Mouse (Mus musculus): ENCODE measurements around the gene Ipcef1. TPM values are rescaled to one million over a fixed set of nuclear protein-coding genes. Genes with fewer than 3 reads are reported as not detected.
"Not testable (repeated sequence)": the region's sequence is repeated elsewhere in the genome, so short reads cannot be mapped to it uniquely, and the experiment has no call there.

The Ipcef1 gene
- polyA plus RNA-seq, 1 experiment from 2014 or later: 2.9 TPM

- H3K4me1 ChIP-seq (ENCODE audit: control insufficient read depth, insufficient read depth, low read depth, low read length): no peaks in the 10 kb centered on the region
- no peak for ATAC-seq
- H3K4me2 ChIP-seq (ENCODE audit: low read length): no peak overlapping the region
- no peaks in the 10 kb centered on the region for H3K9me3 ChIP-seq (ENCODE audit: control insufficient read depth, low read length)
- H3K27ac ChIP-seq (ENCODE audit: low read depth, low read length): no peak overlapping the region
- no peaks in the 10 kb centered on the region for H3K36me3 ChIP-seq (ENCODE audit: control insufficient read depth, insufficient read depth, low read length)
- no peak overlapping the region for H3K9ac ChIP-seq (ENCODE audit: low read depth, low read length)
- 84% methylated on average over 3 of the region's 3 CpGs for WGBS
- H3K27me3 ChIP-seq (replicated peaks; ENCODE audit: control insufficient read depth, insufficient read depth, low read length): no peaks in the 10 kb centered on the region
- no peak overlapping the region for H3K4me3 ChIP-seq (ENCODE audit: low read length)
These were observed 156.5 kb downstream of the Ipcef1 start for GRCm38 (mm10) chr10:6895796-6896195.

- no peak for ATAC-seq
- Histone ChIP-seq H3K9ac (ENCODE audit: low read depth, low read length) (no peak overlapping the region), H3K4me3 (ENCODE audit: low read length) (no peak overlapping the region), H3K4me2 (ENCODE audit: low read length) (no peak overlapping the region), H3K27ac (ENCODE audit: low read depth, low read length) (no peak overlapping the region), H3K9me3 (ENCODE audit: control insufficient read depth, low read length) (no peaks in the 10 kb centered on the region), H3K27me3 (replicated peaks; ENCODE audit: control insufficient read depth, insufficient read depth, low read length) (no peaks in the 10 kb centered on the region), H3K36me3 (ENCODE audit: control insufficient read depth, insufficient read depth, low read length) (no peaks in the 10 kb centered on the region), H3K4me1 (ENCODE audit: control insufficient read depth, insufficient read depth, low read depth, low read length) (no peaks in the 10 kb centered on the region)
- 79% methylated on average over 5 of the region's 5 CpGs for WGBS
These were observed 161.8 kb downstream of the Ipcef1 start for GRCm38 (mm10) chr10:6890348-6891009.

GRCm38 (mm10) chr10:6889640-6890245 is 162.5 kb downstream of the Ipcef1 start:
- H3K27ac ChIP-seq (ENCODE audit: low read depth, low read length): no peak overlapping the region
- H3K36me3 ChIP-seq (ENCODE audit: control insufficient read depth, insufficient read depth, low read length): no peaks in the 10 kb centered on the region
- H3K9ac ChIP-seq (ENCODE audit: low read depth, low read length): no peak overlapping the region
- WGBS: 57% methylated on average over 5 of the region's 5 CpGs
- no peaks in the 10 kb centered on the region for H3K4me1 ChIP-seq (ENCODE audit: control insufficient read depth, insufficient read depth, low read depth, low read length)
- H3K4me3 ChIP-seq (ENCODE audit: low read length): no peak overlapping the region
- no peaks in the 10 kb centered on the region for H3K27me3 ChIP-seq (replicated peaks; ENCODE audit: control insufficient read depth, insufficient read depth, low read length)
- no peak overlapping the region for H3K4me2 ChIP-seq (ENCODE audit: low read length)
- ATAC-seq: no peak
- H3K9me3 ChIP-seq (ENCODE audit: control insufficient read depth, low read length): no peaks in the 10 kb centered on the region

- no peaks in the 10 kb centered on the region for H3K9me3 ChIP-seq (ENCODE audit: control insufficient read depth, low read length)
- no peak overlapping the region for H3K27ac ChIP-seq (ENCODE audit: low read depth, low read length)
- no peaks in the 10 kb centered on the region for H3K36me3 ChIP-seq (ENCODE audit: control insufficient read depth, insufficient read depth, low read length)
- no peaks in the 10 kb centered on the region for H3K27me3 ChIP-seq (replicated peaks; ENCODE audit: control insufficient read depth, insufficient read depth, low read length)
- no peak overlapping the region for H3K4me2 ChIP-seq (ENCODE audit: low read length)
- no peak overlapping the region for H3K4me3 ChIP-seq (ENCODE audit: low read length)
- peak; percentile 58 for ATAC-seq
- WGBS: 2% methylated on average over 1 of the region's 1 CpGs
- no peak overlapping the region for H3K9ac ChIP-seq (ENCODE audit: low read depth, low read length)
- H3K4me1 ChIP-seq (ENCODE audit: control insufficient read depth, insufficient read depth, low read depth, low read length): no peaks in the 10 kb centered on the region
These were observed 166.8 kb downstream of the Ipcef1 start for GRCm38 (mm10) chr10:6885460-6885859.

DNA sequence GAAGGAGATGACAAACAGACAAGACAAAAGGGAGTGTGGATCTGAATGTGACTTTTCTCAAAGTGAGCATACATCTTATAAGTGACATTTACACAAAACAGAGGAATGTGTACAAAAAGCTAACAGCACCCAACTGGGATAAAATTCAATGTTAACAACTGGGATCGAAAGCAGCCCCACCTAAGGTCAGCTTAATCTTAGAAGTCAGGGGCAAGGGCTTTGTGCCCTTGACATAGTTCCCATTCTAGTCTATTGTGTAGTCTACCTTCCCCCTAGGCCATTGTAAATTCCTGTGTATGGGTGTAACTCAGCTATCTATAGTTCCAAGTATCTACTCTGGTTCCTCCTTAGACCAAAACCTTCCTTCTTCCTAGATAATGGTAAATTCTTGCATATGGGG is 170.2 kb downstream of the Ipcef1 start:
- 95% methylated on average over 1 of the region's 1 CpGs for WGBS
- H3K9me3 ChIP-seq (ENCODE audit: control insufficient read depth, low read length): not testable (repeated sequence)

DNA sequence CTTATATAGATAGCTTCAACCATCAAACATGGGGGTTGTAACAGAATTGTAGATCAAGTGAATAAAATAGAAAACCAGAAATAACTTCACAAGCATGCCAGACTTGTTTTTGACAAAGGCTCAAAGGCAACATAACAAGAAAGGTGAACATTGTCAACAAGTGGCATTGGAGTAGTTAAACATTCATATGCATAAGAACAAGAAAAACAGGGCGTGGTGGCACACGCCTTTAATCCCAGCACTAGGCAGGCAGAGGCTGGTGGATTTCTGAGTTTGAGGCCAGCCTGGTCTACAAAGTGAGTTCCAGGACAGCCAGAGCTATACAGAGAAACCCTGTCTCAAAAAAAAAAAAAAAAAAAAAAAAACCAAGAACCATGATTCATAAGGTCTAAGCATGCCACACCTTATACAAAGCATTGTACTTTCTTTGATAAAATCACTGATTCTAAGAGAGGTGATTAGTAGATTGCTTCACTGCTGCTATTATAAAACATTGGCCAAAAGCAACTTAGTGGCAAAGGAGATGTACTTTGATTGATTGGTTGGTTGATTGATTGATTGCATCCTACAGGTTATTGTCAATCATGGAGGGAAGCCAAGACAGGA is 173.9 kb downstream of the Ipcef1 start:
- ATAC-seq: no peak
- no peaks in the 10 kb centered on the region for H3K4me1 ChIP-seq (ENCODE audit: control insufficient read depth, insufficient read depth, low read depth, low read length)

More for the DNA sequence above, 170.2 kb downstream of the Ipcef1 start:
- not testable (repeated sequence) for H3K27ac ChIP-seq (ENCODE audit: low read depth, low read length); H3K36me3 ChIP-seq (ENCODE audit: control insufficient read depth, insufficient read depth, low read length); H3K4me3 ChIP-seq (ENCODE audit: low read length); H3K4me1 ChIP-seq (ENCODE audit: control insufficient read depth, insufficient read depth, low read depth, low read length); H3K4me2 ChIP-seq (ENCODE audit: low read length); H3K9ac ChIP-seq (ENCODE audit: low read depth, low read length); ATAC-seq; H3K27me3 ChIP-seq (replicated peaks; ENCODE audit: control insufficient read depth, insufficient read depth, low read length)

GRCm38 (mm10) chr10:6873917-6874316 is 178.4 kb downstream of the Ipcef1 start:
- H3K27me3 ChIP-seq (replicated peaks; ENCODE audit: control insufficient read depth, insufficient read depth, low read length): no peaks in the 10 kb centered on the region
- no peak overlapping the region for H3K9ac ChIP-seq (ENCODE audit: low read depth, low read length)
- H3K9me3 ChIP-seq (ENCODE audit: control insufficient read depth, low read length): peaks cover 3% of the 10 kb centered on the region; the same call in 1 of the 2 replicates
- no peaks in the 10 kb centered on the region for H3K4me1 ChIP-seq (ENCODE audit: control insufficient read depth, insufficient read depth, low read depth, low read length)
- WGBS: 89% methylated on average over 1 of the region's 1 CpGs
- H3K27ac ChIP-seq (ENCODE audit: low read depth, low read length): no peak overlapping the region
- H3K36me3 ChIP-seq (ENCODE audit: control insufficient read depth, insufficient read depth, low read length): no peaks in the 10 kb centered on the region
- ATAC-seq: no peak
- no peak overlapping the region for H3K4me3 ChIP-seq (ENCODE audit: low read length)
- H3K4me2 ChIP-seq (ENCODE audit: low read length): no peak overlapping the region

More for the DNA sequence above, 173.9 kb downstream of the Ipcef1 start:
- WGBS: 93% methylated on average over 2 of the region's 2 CpGs
- Histone ChIP-seq H3K4me2 (ENCODE audit: low read length) (no peak overlapping the region), H3K9me3 (ENCODE audit: control insufficient read depth, low read length) (no peaks in the 10 kb centered on the region), H3K27me3 (replicated peaks; ENCODE audit: control insufficient read depth, insufficient read depth, low read length) (no peaks in the 10 kb centered on the region), H3K4me3 (ENCODE audit: low read length) (no peak overlapping the region), H3K36me3 (ENCODE audit: control insufficient read depth, insufficient read depth, low read length) (no peaks in the 10 kb centered on the region), H3K9ac (ENCODE audit: low read depth, low read length) (no peak overlapping the region), H3K27ac (ENCODE audit: low read depth, low read length) (no peak overlapping the region)

DNA sequence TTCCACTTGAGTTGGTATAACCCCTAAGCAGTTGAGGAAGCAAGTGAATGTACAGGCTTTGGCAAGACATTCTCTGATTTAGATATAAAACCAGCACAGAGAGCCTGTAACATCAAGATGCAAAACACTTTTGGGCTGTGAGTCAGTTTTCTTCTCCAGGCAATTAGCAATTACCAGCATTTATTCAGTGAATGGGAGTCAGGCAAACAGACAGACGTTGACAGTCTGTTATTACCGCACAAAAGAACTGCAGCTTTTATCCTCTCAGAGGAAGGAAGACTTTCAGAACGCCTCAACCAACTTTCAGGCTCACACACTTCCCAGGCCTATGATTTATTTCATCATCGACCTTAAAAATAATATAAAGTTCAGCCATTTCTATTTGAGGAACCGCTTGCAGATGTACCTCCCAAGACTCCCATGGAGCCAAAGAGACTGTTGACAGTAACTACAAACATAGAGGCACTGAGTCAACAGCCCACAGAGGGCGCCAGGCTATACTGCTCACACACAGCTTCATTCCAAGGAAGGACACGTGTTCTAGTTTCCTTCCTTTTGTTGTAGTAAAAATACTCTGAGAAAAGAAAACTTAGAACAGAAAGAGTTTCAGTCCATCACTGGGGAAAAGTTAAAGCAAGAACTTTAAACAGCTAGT is 180.7 kb downstream of the Ipcef1 start:
- Histone ChIP-seq H3K27ac (ENCODE audit: low read depth, low read length) (no peak overlapping the region), H3K36me3 (ENCODE audit: control insufficient read depth, insufficient read depth, low read length) (no peaks in the 10 kb centered on the region), H3K4me3 (ENCODE audit: low read length) (no peak overlapping the region), H3K4me2 (ENCODE audit: low read length) (no peak overlapping the region), H3K9ac (ENCODE audit: low read depth, low read length) (no peak overlapping the region), H3K9me3 (ENCODE audit: control insufficient read depth, low read length) (peaks cover 4% of the 10 kb centered on the region; the same call in 1 of the 2 replicates), H3K27me3 (replicated peaks; ENCODE audit: control insufficient read depth, insufficient read depth, low read length) (no peaks in the 10 kb centered on the region), H3K4me1 (ENCODE audit: control insufficient read depth, insufficient read depth, low read depth, low read length) (no peaks in the 10 kb centered on the region)
- WGBS: 75% methylated on average over 7 of the region's 7 CpGs
- ATAC-seq: no peak

DNA sequence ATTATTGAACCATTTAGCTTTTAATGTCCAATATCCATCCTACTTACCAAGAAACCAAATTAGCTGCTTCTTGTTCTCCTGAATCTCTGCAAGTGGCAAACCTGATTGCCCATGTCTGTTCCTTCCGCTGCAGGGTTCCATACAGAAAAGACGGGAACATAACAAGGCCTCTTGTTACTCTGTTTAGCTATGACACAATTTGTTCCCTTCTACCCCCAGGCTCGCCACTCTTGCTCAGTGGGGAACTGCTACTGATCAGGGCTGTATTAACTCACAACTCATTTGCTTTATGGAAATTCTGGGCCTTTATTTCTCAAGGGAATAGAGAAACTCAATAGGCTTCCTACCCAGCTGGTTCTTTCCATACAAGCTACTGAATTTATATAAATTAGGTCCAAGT is 196.5 kb downstream of the Ipcef1 start:
- H3K27me3 ChIP-seq (replicated peaks; ENCODE audit: control insufficient read depth, insufficient read depth, low read length): no peaks in the 10 kb centered on the region
- WGBS: 57% methylated on average over 3 of the region's 3 CpGs
- no peak for ATAC-seq

More for the DNA sequence above, 196.5 kb downstream of the Ipcef1 start:
- Histone ChIP-seq H3K4me2 (ENCODE audit: low read length) (no peak overlapping the region), H3K36me3 (ENCODE audit: control insufficient read depth, insufficient read depth, low read length) (no peaks in the 10 kb centered on the region), H3K4me1 (ENCODE audit: control insufficient read depth, insufficient read depth, low read depth, low read length) (no peaks in the 10 kb centered on the region), H3K9ac (ENCODE audit: low read depth, low read length) (no peak overlapping the region), H3K9me3 (ENCODE audit: control insufficient read depth, low read length) (no peaks in the 10 kb centered on the region), H3K4me3 (ENCODE audit: low read length) (no peak overlapping the region), H3K27ac (ENCODE audit: low read depth, low read length) (no peak overlapping the region)

Data from hindbrain, embryonic 16.5 days (tissue).